Mouse (Mus musculus) cortical plate, adult 2 months (tissue): ENCODE measurements around the gene Clcn1. TPM values are rescaled to one million over a fixed set of nuclear protein-coding genes. Genes with fewer than 3 reads are reported as not detected.

Experiments used
- H3K27ac ChIP-seq: fragments of 200-500 bp; 2 replicates; pipeline ENCODE4 v1.5.1; 2012; ENCODE audit warnings: low read length, control low read depth, inconsistent platforms; ENCODE audit not compliant: insufficient read depth
- H3K4me1 ChIP-seq: fragments of 200-500 bp; 2 replicates; pipeline ENCODE4 v1.6.1; 2011; ENCODE audit warnings: low read length; ENCODE audit not compliant: control insufficient read depth, insufficient read depth
- H3K4me3 ChIP-seq: fragments of 200-500 bp; 2 replicates; pipeline ENCODE4 v1.5.1; 2011; ENCODE audit warnings: mild to moderate bottlenecking, low read length, control low read depth; ENCODE audit not compliant: insufficient read depth
- CTCF ChIP-seq: fragments of 200-500 bp; IDR thresholded peaks from 2 replicates; pipeline ENCODE4 v1.5.1; 2011; ENCODE audit warnings: mild to moderate bottlenecking, control low read depth, low read length; ENCODE audit not compliant: insufficient read depth; ENCODE audit errors: extremely low read depth
- POLR2A ChIP-seq: fragments of 200-500 bp; IDR thresholded peaks from 2 replicates; pipeline ENCODE4 v1.6.1; 2011; ENCODE audit warnings: mild to moderate bottlenecking, low read length, control low read depth; ENCODE audit not compliant: insufficient read depth; ENCODE audit errors: extremely low read depth
- polyA plus RNA-seq: library from polyadenylated mRNA; depleted of rRNA; stranded (reverse); fragments of >200 nt; gene quantifications from 2 replicates; pipeline ENCODE4 v1.2.3, GENCODE M21; 2012

Gene Clcn1
- polyA plus RNA-seq, 1 experiment, result 6.8 TPM

DNA sequence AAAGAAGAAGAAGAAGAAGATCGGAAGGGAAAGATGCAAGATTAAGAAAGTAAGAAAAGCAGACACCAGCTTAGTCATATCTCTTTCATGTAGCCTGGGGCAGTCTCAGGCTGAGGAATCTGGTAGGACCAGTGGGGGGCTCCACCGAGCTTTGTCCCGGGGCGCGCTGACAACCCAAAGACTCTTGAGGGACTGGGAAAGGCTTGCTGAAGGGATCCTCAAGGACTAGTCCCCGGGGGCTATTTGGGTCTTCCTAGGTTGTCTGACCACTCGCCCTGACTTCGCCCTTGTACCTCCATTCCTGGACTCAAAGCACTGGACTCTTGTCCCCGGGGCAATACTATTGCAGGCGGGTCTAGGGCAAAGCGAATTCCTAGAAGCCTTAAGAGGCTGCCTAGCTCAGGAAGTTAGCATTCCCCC is 62.5 kb downstream of the Clcn1 start:
- H3K4me1 ChIP-seq, result peaks cover 10% of the 10 kb centered on the region
- H3K27ac ChIP-seq, result peak overlapping the region; percentile 75; the same call in 1 of the 2 replicates
- peak overlapping the region; percentile 81 for H3K4me3 ChIP-seq
- TF ChIP-seq POLR2A, result no peak
- TF ChIP-seq CTCF, result 0 out of 2 replicates have a peak, but pooled peaks have one; percentile 37

DNA sequence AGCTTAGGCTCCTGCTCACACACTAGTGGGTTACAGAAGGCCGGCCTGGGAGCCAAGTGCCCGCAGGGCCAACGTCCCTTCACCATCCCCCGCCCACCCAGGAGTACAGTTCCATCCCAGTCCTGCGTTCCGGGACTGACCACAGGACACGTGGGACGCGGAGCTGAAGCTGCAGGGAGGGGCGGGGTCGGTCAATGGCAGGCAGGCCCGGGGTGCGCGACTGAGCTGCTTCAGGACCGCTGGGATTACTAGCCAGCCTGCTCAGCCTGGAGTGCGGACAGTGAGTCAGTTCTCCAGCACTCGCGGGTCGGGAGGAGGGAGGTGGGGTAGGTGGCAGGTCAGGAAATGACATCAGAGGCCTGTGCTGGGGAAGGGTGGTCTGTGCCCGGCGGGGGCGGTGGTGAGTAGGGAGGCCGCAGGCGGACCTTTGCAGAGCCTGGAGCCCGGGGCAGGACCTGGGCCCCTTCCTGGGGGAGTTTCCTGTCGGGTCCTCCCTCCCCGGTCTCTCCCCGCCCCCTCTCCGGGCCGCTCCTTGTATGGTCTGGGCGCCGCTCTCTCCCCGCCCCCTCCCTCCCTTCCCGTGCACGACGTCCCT is 63.0 kb downstream of the Clcn1 start, which contains the start of gene Zyx:
Zyx (plus strand) TSS at position 205 of the 595 bp plus-strand sequence.
- Histone ChIP-seq H3K27ac (peak within 1 kb of the TSS; percentile 75), H3K4me1 (peaks cover 13% of the 10 kb centered on the region), H3K4me3 (peak within 1 kb of the TSS; percentile 81)
- TF ChIP-seq POLR2A (peak; percentile 52; the same call in 1 of the 2 replicates), CTCF (no peak)

DNA sequence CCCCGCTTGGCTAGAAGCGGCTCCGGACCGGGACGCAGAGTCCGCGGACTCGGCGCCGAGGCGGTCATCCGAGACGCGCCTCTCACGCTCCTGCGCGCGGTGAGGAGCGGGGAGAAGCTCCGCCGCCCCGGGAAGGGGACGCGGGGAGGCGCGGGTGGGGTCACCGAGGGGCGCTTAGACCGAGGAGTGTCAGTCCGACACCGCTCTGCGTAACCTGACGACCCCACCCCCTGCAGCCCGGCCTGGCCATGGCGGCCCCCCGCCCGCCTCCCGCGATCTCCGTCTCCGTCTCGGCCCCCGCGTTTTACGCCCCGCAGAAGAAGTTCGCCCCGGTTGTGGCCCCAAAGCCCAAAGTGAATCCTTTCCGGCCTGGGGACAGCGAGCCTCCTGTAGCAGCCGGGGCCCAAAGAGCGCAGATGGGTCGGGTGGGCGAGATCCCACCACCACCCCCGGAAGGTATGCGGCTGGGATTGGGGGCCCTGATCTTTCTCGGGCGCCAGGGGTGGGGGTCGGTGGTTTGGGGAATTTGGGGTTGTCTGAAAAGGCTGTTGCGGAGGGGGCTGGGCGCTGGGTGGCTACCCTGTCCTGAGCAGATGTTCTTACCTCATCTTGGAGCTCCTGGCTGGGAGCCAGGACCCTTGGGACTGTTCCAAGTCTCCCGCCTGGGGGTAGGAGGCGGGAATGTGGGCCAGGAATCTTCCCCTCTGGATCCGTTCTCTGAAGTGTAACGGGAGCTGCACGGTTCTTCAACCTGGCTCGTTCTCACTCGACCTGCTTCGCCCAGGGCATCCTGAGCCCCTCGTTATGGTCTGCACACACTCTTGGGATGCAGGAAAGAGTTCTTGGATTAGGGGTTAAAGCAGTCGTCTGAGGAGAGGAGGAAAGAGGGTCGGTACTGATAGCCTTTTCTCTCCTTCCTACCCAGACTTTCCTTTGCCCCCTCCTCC is 63.8 kb downstream of the Clcn1 start:
- peak overlapping the region; percentile 81 for H3K4me3 ChIP-seq
- peaks cover 15% of the 10 kb centered on the region for H3K4me1 ChIP-seq
- TF ChIP-seq POLR2A (peak; percentile 66), CTCF (no peak)
- H3K27ac ChIP-seq, result peak overlapping the region; percentile 55; the same call in 1 of the 2 replicates

GRCm38 (mm10) chr6:42350968-42351775 is 64.7 kb downstream of the Clcn1 start:
- 0 out of 2 replicates have a peak overlapping the region, but pooled peaks have one; percentile 33 for H3K27ac ChIP-seq
- H3K4me3 ChIP-seq, result peak overlapping the region; percentile 81
- peaks cover 15% of the 10 kb centered on the region for H3K4me1 ChIP-seq
- TF ChIP-seq POLR2A (no peak), CTCF (no peak)

GRCm38 (mm10) chr6:42351776-42352485 is 65.4 kb downstream of the Clcn1 start:
- TF ChIP-seq POLR2A (no peak), CTCF (no peak)
- Histone ChIP-seq H3K27ac (no peak overlapping the region), H3K4me1 (peaks cover 15% of the 10 kb centered on the region), H3K4me3 (no peak overlapping the region)

- no peak for TF ChIP-seq POLR2A
- no peak for TF ChIP-seq CTCF
- peaks cover 15% of the 10 kb centered on the region for H3K4me1 ChIP-seq
- H3K27ac ChIP-seq, result no peak overlapping the region
- H3K4me3 ChIP-seq, result no peak overlapping the region
These were observed 66.0 kb downstream of the Clcn1 start for GRCm38 (mm10) chr6:42352486-42352846.

GRCm38 (mm10) chr6:42353180-42353579 is 66.7 kb downstream of the Clcn1 start:
- Histone ChIP-seq H3K4me3 (no peak overlapping the region), H3K4me1 (peaks cover 15% of the 10 kb centered on the region), H3K27ac (no peak overlapping the region; the same call in 1 of the 2 replicates)
- TF ChIP-seq POLR2A, result no peak
- TF ChIP-seq CTCF, result no peak

DNA sequence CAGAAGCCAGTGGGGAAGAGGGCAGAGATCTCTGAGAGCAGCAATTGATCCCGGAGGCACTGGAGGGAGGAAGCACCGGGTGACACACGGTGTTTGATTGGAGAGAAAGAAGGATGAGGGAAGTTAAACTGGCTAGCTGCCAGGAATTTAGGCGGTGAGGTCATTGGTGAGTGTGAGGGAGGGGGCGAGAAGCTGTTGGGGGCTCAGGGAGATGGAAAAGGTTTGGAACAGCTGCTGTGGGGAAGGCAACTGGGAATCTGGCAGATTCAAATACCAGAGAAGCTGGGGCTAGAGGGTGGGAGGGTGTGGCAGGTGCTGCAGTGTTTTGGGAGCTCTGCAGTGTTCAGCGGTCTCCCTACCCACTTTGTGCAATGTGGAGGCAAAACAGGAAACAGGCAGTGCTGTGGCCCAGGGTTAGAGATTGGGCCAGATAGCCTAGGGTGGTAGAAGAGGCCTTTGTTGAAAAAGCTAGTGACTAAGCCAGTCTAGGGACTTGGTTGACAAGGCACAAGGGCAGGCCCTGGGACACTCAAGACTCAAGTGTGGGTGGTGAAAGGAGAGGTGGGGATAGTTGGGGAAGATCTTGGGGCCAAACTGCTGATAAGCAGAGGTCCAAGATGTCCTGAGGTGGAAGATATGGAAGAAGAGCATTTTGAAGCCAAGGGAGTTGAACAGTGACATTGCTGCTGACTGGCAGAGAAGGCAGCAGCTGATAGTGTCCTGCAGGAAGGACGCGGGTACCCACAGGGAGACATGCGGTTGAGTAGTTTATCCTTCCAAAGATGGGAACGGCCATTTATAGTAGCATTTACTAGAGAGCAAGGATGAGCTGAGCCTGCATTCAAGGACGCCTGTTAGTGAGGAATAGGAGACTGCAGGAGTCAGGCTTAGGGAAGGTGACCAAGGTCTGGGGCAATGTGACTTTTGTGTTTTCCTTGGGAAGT is 67.9 kb downstream of the Clcn1 start:
- no peak overlapping the region for H3K27ac ChIP-seq
- peak overlapping the region; percentile 6; the same call in 1 of the 2 replicates for H3K4me3 ChIP-seq
- H3K4me1 ChIP-seq, result peaks cover 15% of the 10 kb centered on the region
- TF ChIP-seq CTCF (no peak), POLR2A (no peak)
